Mouse (Mus musculus): Measurements from ENCODE around the gene Mycl. TPM values are rescaled to one million over a fixed set of nuclear protein-coding genes. Genes with fewer than 3 reads are reported as not detected.

The Mycl gene
- polyA plus RNA-seq, 1 experiment from 2014 or later, result 6.8 TPM

Other genes with a start within 250 kb of the Mycl start
- gene Ppt1, start 159.4 kb upstream of the Mycl start, polyA plus RNA-seq (2015; fragmentation: Nextera tagmentation; extraction: Ambion mirVana), result 92.0 and 97.9 TPM in 2 replicates
- gene Cap1, start 109.6 kb upstream of the Mycl start, polyA plus RNA-seq (2015; fragmentation: Nextera tagmentation; extraction: Ambion mirVana), result 79.7 and 90.2 TPM in 2 replicates
- 3.1 and 3.4 TPM in 2 replicates for gene Mfsd2a, start 34.5 kb upstream of the Mycl start, polyA plus RNA-seq (2015; fragmentation: Nextera tagmentation; extraction: Ambion mirVana)
- 18.1 and 21.5 TPM in 2 replicates for gene Trit1, start 20.9 kb downstream of the Mycl start, polyA plus RNA-seq (2015; fragmentation: Nextera tagmentation; extraction: Ambion mirVana)
- gene Bmp8b, start 109.5 kb downstream of the Mycl start, polyA plus RNA-seq (2015; fragmentation: Nextera tagmentation; extraction: Ambion mirVana), result 0.17 and 0.26 TPM in 2 replicates
- gene Oxct2b, start 120.6 kb downstream of the Mycl start, polyA plus RNA-seq (2015; fragmentation: Nextera tagmentation; extraction: Ambion mirVana), result 0.12 TPM in 1 of 2 replicates, not detected in the other
- gene Ppie, start 144.3 kb downstream of the Mycl start, polyA plus RNA-seq (2015; fragmentation: Nextera tagmentation; extraction: Ambion mirVana), result 112 TPM in 2 replicates
- gene Hpcal4, start 187.6 kb downstream of the Mycl start, polyA plus RNA-seq (2015; fragmentation: Nextera tagmentation; extraction: Ambion mirVana), result 1.3 and 1.7 TPM in 2 replicates
- 0.25 and 0.28 TPM in 2 replicates for gene Nt5c1a, start 205.9 kb downstream of the Mycl start, polyA plus RNA-seq (2015; fragmentation: Nextera tagmentation; extraction: Ambion mirVana)
- gene Heyl, start 237.9 kb downstream of the Mycl start, polyA plus RNA-seq (2015; fragmentation: Nextera tagmentation; extraction: Ambion mirVana), result 48.8 and 50.7 TPM in 2 replicates

Data from kidney, embryonic 16.5 days (tissue).